Mouse (Mus musculus) layer of hippocampus, adult 18-20 months (tissue): ENCODE measurements around the gene Nkx2-5. TPM values are rescaled to one million over a fixed set of nuclear protein-coding genes. Genes with fewer than 3 reads are reported as not detected.

ENCODE experiments used
- DNase-seq, 2 experiments: peaks; one replicate each; pipeline ENCODE4 v3.0.0; 2022; ENCODE audit warnings: low spot score in 2 of 2
- total RNA-seq, 2 experiments: library from RNA; stranded (reverse); gene quantifications; 2 replicates each; pipeline ENCODE4 v1.2.3; 2021

Gene Nkx2-5
- total RNA-seq, 2 experiments from 2014 or later, result not detected

DNA sequence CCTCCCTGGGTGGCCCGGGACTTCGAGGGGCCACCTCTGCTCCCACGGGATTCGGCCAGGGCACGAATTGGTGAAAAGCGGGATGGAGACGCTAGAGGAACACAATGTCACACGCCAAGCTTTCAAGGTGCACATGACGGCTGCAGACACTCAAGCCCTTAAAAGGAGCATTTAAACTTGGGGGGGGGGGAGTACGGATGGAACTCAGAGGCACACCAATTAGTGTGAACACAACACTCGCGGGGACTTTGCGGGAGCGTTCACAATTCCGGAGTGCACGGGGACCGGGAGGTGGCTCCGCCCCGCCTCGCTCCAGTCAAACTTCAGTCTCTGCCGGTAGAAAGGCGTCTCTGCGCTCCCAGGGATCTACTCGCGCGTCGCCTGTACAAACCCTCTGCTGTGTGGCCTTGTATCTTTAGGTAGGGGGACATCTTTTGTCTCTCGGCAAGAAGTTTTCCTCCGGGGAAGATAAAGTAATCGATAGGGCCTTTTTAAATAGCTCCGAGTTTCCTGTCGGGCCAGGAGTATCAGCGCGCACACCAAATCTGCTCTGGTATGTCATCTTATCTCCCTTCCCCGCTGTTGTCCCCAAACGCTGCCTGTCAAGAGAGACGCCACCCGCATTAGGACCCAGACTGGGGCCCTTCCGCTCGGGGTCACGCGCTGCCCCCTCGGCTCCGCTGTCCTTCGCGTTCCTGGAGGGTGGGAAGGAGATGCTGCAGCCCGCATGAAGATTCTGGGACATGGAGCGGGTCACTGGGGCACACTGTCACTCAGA lies 5.7 kb upstream of the Nkx2-5 start:
- DNase-seq, result no peak

DNA sequence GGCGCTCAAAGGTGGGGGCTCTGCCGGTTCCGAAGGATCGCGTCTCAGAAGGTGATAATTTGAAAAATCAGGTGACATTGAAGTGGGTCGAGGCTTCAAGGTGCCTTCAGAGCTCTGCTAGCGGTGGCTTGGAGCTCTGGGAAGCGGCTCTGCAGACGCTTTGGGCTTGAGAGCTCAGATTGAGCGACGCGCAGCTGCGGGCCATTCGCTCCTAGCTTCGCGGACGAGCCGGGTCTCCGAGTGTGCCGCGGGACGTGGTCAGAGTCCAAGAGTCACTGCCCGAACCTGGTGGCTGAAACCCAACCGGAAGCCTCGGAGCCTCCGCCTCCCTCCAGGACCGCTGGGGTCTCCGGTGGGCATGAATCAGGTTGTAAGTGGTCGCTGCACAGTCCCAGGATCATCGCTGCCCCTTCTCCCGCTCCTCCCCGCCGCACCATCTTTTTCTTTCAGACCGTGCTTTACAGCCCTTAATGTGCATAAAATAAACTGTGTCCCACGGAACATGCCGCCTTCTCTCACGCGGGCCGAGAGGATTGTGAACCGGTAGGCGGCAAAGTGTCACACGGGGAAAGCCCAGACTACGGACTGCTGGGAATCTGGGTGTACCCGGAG lies 5.0 kb upstream of the Nkx2-5 start:
- DNase-seq, result no peak

DNA sequence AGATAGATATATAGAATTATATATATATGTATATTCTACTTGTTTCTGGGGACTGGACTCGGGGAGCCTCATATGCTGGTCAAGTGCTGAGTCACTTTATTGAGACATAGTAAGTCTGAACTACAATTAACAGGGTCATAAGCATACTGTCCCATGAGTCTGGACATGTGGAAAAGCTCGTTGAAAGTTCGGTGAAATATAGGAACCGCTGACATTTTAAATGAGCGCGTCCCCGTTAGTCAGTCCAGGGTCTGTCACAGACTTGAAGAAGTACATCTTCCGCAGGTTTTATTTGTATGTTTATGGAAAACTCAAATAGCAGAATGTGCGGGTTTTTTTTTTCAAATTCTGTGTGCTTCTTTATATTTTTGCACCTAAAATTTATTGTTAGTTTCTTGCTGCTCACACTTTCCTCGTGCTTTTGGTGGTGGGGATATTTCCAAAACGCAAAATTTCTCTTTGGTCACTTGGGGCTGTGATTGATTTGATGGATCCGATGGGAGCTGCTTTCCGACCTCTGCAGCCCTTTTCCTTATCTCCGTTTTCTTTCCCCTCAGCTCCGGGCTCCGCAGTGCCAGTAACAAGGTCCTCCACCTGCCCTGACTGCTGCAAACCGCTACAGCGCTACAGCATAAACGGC lies 4.4 kb upstream of the Nkx2-5 start:
- no peak for DNase-seq

DNA sequence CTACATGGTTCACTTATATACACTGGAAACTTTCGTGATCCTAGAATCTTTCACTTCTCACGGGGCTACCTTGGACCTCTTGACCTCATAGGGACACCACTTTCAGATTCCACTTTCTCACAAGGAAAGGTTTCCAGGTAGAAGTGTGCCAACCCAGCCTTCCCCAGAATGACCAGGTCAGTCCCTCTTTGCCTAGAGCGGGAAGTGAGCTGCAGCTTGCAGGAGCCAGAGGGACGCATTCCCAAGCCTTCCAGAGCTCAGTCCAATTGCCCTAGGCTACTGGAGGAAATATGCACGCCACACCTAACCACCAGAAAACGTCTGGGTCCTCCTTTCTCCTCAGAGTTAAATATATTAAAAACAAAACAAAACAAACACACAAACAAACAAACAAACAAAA lies 3.4 kb upstream of the Nkx2-5 start:
- DNase-seq, result no peak

DNA sequence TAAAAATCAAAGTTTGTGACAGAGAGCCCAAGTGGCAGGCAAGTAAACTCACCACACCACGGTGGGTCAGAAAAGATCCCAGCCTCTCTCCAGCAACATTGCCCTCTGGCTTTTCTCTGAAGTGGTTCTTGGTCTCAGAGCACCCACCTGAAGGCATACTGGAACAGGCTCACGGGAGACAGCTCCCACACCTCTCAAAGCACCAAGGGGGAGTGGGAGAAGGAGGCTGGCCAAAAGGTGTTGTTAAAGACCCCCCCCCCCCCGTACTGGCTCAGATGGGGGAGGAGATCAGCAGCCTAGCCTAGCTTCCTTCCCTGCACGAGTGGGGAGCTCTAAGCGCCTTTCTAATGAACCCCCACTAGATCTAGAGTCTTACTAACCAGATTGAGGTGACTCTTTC lies 3.0 kb upstream of the Nkx2-5 start:
- DNase-seq, result no peak

DNA sequence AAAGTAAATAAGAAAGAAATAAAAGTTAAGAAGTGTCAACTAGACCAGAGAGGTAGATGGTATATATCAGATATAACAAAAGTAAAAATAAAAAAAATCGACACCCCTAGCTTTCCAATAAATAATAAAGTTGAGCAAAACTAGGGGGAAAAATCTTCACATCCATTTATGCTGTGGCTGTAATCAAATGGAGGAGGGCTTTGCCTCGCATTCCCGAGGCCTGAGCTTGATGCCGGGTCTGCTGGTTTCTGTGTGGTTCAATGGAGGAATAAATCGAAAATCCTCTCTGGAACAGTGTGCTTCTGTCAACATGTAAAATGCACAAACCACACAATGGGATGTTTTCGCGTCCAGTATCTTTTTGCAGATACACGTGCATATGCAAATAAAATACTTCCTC lies 1.6 kb upstream of the Nkx2-5 start:
- DNase-seq, result no peak

DNA sequence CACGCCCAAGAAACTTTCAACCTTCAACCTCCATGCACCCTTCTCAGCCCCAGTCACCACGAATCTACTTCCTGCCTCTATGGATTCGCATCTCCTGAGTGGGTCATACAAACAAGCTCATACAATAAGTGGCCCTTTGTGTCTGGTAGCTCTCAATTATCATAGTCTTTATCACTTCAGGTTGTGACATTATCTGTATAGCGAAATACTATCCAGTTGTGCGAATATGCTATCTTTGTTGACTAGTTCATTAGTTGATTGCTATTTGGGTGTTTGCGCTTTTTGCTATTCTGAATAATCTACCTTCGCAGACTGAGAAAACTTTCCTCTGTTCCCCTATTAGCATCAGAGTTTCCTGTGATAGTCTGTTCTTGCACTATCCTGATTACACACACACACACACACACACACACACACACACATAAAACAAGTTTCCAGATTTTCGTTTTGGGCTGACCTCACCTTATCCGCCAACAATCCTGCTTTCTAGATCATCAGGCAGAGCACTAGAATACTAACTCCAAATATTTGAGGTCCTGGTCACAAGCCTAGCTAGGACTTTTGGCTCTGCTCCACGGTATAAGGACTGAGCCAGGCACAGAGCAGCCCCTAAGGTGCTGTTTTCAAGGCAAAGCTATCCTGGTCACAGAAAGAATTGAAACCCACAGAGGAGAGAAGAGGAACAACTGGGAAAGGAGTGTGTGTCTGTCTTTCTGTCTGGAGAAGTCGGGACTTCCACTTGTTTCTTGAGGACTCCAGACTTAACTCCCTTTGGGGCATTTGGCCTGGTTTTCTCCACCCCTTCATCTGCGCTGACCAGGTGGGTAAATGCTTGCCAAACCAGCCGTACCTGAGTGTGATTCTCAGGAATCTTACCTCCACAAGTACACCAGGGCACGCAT lies 591 bp upstream of the Nkx2-5 start:
- no peak for DNase-seq

DNA sequence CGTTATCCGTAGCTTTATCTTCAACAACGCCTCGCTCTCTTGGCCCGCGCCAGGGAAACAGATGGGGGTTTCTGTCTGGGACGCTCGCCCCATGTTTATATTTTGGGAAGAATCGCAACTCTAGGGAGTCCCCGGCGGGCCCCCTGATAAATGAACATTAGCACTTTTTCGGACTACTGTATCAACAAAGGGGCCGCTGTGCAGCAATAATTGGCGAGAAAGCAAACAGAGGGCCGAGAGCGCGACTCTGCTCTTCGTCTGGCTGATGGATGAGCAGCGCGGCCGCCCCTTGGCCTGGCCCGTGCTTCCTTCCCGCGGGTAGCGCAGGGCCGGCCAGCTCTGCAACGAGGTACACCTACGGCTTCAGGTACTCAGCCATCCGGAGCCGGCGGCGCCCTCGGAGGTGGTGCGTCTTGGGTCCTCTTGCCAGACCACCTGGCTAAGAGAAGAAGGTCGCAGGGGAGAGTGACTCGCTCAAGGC lies 398 bp downstream of the Nkx2-5 start:
- DNase-seq, result no peak

DNA sequence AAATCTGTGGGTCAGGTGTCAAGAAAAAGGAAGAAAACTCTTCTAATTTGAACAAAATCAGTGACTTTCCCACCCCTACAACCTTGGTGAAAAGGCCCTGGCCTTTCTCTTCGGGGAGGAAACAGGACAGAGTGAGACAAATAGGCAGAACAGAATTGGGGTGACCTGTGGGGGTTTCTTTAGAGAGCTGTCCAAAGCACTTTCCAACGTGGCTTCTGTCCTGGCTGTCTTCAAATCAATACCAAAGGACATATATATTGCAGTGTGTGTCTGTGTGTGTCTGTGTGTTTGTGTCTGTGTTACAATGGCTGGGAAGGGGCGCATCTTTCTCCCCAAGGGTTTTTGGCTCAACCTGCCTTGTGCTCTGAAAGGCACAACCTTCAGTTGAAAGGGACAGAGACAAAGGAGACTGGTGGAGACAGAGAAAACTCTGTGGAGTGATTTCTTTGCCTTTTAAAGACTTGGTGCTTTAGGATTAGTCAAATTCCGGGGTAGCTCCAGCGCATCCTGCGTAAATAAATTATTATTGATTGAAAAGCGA lies 1.0 kb downstream of the Nkx2-5 start:
- DNase-seq, result no peak

DNA sequence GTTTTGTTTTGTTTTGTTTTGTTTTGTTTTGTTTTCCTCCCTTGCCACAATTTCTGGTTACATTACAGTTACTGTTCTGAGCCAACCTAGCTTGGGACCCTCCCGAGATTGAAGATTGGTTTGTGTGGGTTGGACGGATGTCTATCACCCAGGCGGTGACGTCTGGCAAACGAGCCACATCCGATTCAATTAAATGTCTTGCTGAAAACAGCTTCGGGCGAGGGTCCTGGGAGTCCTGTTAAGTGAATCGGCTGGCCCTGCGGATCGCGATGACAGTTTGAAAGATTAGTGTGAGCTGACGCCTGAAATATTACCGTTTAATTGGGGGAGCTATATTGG lies 1.6 kb downstream of the Nkx2-5 start:
- no peak for DNase-seq

DNA sequence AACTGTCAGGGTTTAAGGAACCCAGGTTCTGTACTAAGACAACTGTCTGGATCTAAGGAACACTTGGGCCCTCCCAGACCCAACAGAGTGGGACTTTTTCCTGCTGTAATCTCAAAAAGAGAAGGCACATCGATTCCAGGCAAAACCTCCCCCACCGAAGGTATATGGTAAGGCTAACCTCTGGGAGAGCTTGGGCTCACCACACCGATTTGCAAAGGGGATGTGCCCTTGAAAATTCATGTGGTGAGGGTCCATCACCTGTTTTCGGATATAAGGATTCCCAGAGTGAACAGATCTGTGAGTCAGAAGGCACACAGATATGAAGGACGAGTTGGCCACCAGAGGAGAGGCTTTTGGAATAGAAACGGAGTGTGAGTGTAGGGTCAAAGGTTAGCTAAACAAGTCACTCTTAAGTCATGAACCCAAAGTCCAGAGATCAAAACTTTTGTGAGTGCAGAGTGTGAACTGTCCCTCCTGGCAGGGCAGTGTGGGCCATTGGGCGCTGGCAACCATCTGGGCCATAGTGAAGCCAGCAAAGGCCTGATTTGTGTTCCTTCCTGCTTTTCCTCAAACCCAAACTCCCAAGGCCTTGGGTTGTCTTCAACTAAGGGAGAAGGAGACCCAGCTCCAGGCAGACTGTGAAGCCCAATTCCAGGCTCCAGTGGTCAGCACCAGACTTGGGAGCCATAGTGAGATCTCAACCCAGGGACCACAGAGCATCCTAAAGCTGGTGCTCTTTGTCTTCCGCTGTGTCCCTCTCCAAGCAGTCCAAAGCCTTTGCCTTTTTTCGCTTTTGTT lies 2.2 kb downstream of the Nkx2-5 start:
- DNase-seq, result no peak

DNA sequence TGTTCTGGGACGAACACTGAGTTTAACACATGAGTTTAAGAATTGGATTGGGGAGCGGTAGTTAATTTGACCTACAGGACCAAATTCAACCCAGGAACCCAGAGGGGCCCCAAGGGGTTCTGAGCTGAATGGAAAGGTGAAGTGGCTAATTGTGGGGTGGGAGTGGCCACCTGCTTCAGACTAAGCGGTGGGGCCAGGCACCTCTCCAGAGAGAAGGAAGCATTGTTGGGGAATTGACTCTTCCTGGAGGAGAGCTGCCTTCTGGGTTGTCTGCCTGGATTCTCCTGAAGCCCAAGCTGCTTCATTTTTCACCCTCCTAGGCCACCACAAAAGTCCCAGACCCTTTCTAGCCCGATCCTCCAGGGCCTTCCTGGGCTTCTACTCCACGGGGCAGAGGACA lies 2.8 kb downstream of the Nkx2-5 start:
- DNase-seq, result no peak

DNA sequence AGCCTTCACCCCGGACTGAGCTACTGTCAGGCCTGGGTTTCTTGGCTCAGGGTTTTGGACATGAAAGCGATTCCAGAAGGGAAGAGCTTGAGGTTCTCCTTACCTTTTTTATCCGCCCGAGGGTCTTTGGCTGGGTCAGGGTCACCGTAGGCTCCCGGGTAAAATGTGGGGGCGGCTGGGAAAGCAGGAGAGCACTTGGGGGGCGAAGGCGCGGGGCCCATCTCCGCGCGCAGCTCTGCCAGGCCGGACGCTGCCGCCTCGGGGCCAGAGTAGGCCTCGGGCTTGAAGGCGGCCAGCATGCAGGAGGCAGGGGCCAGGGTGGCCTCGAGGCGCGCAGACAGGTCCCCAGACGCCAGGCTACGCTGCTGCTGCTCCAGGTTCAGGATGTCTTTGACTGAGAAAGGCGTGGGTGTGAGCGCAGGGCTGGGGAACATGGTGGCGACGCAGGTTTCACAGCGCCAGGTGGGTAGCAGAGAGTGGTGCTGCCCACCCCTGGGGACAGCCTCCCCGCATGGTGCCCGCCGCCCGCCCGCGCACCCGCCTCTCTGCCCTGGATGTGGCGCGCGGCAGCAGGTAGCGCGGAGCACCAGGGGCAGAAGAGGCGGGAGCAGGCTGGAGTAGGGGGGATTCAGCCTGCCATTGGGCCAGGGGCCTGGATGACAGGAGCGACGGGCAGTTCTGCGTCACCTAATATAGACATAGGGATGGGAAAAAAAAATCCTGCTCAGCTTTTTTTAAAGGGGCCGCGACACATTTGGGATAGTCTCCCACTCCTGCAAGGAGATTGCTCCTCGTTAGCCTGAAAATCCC lies 3.7 kb downstream of the Nkx2-5 start:
- DNase-seq, result no peak

DNA sequence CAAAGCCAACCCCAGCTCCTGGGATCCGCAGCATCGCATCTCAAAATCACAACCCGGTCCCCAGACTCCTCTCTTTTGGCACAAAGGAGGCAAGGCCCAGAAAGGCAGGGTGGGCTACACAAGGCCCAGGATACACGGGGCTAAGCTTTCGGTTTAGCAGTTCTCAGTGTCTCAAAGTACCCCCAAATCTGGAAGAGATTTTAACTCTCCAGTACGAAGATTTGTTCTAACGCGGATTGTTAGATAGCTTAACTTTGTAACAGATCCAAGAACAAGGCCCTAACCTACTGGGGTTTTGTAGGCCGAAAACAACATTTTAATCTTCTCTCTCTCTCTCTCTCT lies 4.4 kb downstream of the Nkx2-5 start:
- DNase-seq, result no peak

DNA sequence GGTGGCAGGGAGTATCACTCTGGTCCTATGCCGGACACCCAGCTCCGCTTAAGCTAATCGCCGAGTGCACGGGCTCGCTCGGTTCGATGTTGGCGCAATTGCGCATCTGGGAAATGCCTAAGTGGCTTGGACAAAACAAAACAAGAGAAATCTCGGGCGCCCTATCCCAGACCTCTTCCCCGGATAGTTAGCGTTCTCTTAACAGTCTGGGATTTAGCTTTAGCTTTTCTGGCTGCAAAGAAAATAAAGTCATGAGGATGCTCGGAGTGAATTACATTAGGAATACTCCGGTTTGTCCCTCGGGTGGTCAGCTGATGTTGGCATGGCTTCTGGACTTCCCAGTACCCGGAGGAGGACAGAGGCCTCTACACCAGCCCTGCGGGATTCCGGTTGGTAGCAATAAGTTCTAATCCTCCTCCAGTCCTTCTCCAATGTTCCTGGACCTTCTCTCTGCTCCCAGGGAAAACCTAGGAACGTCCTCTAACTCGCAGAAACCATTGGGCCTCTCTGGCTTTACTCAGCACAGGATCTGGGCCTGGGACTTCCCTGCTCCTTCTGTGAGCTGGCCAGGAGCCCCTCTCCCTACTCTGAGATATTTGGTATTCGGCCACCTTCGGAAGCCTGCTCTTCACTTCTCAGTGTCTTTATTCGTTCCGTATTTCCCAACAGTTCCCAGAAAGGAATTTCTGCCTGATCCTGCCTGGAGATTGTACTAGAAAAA lies 4.9 kb downstream of the Nkx2-5 start:
- DNase-seq, result no peak

DNA sequence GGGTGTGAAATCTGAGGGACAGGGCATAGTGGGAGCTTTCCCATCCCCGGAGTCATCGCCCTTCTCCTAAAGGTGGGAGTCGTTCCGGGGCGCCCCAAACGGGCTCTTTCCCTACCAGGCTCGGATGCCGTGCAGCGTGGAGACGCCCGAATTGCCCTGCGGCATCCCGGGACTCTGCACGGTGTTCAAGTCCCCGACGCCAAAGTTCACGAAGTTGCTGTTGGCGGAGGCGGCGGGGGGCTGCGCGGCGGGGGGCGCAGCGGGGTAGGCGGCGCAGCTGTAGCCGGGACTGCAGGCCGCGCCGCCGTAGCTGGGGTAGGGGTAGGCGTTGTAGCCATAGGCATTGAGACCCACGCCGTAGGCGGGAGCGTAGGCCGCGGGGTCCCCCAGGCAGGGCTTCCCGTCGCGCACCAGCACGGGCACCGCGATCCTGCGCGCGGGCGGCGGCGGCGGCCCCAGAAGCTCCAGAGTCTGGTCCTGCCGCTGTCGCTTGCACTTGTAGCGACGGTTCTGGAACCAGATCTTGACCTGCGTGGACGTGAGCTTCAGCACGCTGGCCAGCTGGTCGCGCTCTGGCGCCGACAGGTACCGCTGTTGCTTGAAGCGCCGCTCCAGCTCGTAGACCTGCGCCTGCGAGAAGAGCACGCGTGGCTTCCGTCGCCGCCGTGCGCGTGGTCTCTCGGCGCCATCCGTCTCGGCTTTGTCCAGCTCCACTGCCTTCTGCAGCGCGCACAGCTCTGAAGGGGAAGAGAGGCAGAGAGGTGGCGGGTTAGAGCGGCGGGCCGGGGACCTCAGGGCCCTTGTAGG lies 5.7 kb downstream of the Nkx2-5 start:
- DNase-seq, result no peak

DNA sequence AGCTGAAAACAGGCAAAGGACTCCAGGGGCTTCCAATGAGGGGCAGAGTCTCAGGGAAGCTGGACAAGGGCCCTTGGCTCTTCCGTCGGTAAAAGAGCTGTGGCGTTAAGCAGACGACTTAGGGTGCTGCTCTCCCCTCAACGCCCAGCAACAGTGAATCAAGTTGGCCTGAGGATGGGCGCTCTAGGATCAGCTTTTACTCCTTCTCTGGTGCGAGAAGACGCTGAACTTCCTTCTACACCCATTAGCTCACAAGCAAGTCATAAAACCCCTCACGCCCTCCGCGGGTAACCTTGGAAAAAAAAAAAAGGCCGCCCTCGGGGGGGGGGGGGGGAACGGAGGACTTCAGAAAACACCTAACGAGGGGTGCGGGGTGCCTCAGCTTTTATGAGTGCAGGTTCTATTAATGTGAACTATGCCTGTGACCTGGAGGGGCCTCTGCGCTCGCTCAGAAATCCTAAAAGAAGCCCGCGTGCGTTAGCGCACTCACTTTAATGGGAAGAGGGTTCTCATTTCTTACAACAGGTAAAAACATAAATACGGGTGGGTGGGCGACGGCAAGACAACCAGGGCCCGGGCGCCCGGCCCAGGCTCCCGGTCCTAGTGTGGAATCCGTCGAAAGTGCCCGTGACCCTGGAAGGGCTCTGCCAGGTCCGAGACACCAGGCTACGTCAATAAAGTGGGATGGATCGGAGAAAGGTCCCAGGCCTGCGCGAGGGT lies 6.5 kb downstream of the Nkx2-5 start:
- no peak for DNase-seq
